Mouse (Mus musculus) CH12.LX (cell line): ENCODE results near the gene Card19.

Source experiments
- CTCF ChIP-seq, 2 experiments: IDR thresholded peaks in 1 of 2; conservative IDR thresholded peaks in 1 of 2; 2 replicates each; pipeline ENCODE4 v1.5.1; 2011 to 2012; ENCODE audit warnings: low read depth in 2 of 2, low read length in 2 of 2, improper control_type of control experiment in 1 of 2, inconsistent platforms in 1 of 2, mild to moderate bottlenecking in 1 of 2, moderate library complexity in 1 of 2
- EP300 ChIP-seq: IDR thresholded peaks from 2 replicates; pipeline ENCODE4 v1.6.1; 2011; ENCODE audit warnings: low read length, improper control_type of control experiment
- JUN ChIP-seq: IDR thresholded peaks from 2 replicates; pipeline ENCODE4 v1.6.1; 2011; ENCODE audit warnings: low read depth, mild to moderate bottlenecking, low read length, improper control_type of control experiment, moderate library complexity; ENCODE audit not compliant: insufficient read depth
- POLR2A ChIP-seq: IDR thresholded peaks from 2 replicates; pipeline ENCODE4 v1.6.1; 2011; ENCODE audit warnings: low read depth, mild to moderate bottlenecking, improper control_type of control experiment, low read length
- RAD21 ChIP-seq: IDR thresholded peaks from 2 replicates; pipeline ENCODE4 v1.6.1; 2011; ENCODE audit warnings: low read depth, mild to moderate bottlenecking, low read length, improper control_type of control experiment, moderate library complexity
- USF1 ChIP-seq: IDR thresholded peaks from 2 replicates; pipeline ENCODE4 v1.6.1; 2014; ENCODE audit warnings: low read depth, mild to moderate bottlenecking, inconsistent platforms, low read length, improper control_type of control experiment

GRCm38 (mm10) chr13:49260036-49260722 is 44.3 kb upstream of the Card19 start:
- TF ChIP-seq POLR2A (no peak), CTCF (conservative IDR thresholded peaks at IDR 0.05 in 1 of 2, IDR thresholded peaks at IDR 0.05 in 1 of 2; ENCODE audit: low read depth in 2 of 2, low read length in 2 of 2) (no peak), RAD21 (no peak), JUN (no peak), EP300 (no peak), USF1 (no peak)
